In genomic region chr8:122625811-122626210, GRCm38 (mm10) we compare ENCODE assay signal across 21 mouse cellular contexts. TPM values are rescaled to one million over a fixed set of nuclear protein-coding genes. Genes with fewer than 3 reads are reported as not detected.
"Had no signal": no experiment of that assay in that cellular context is flagged by ENCODE, and none has a peak within 500 bp of the region (broad histone marks: within the 10 kb centered on the region; RNA-seq: fewer than 3 reads in every experiment).

No protein-coding gene starts in this region.

- H3K27ac ChIP-seq: kidney, postnatal 0 days; left cerebral cortex, adult 2 months; limb, embryonic 12.5 days; limb, embryonic 15.5 days; liver, embryonic 13.5 days; stomach, embryonic 15.5 days had no signal

- H3K27me3 ChIP-seq: limb, embryonic 15.5 days had no signal

- H3K4me2 ChIP-seq: limb, embryonic 12.5 days; limb, embryonic 15.5 days; liver, embryonic 13.5 days; midbrain, embryonic 11.5 days; stomach, embryonic 15.5 days had no signal

- DNase-seq: layer of hippocampus, postnatal 36 days; liver, embryonic 13.5 days; lung, adult 2 months; lung, postnatal 14 days; lung, postnatal 4 days; midbrain, embryonic 14.5 days; retina, postnatal 1 day; right cerebral cortex, postnatal 25 days; spleen, adult 18-20 months; thymus, postnatal 25 days had no signal

- H3K36me3 ChIP-seq: stomach, embryonic 15.5 days had no signal

- H3K4me3 ChIP-seq: left cerebral cortex, adult 2 months; limb, embryonic 12.5 days; limb, embryonic 15.5 days; liver, embryonic 13.5 days; stomach, embryonic 15.5 days had no signal

- ATAC-seq: intestine, postnatal 0 days had no signal

- H3K9ac ChIP-seq: limb, embryonic 12.5 days; limb, embryonic 15.5 days; liver, embryonic 13.5 days; stomach, embryonic 15.5 days had no signal

- H3K9me3 ChIP-seq: limb, embryonic 12.5 days; limb, embryonic 15.5 days; liver, embryonic 13.5 days; stomach, embryonic 15.5 days had no signal

- H3K4me1 ChIP-seq: stomach, embryonic 15.5 days had no signal

RNA-seq across cellular contexts. Expression of gene Pabpn1l, which starts 3.3 kb away (rescaled TPM):
- polyA plus RNA-seq: intestine, postnatal 0 days; limb, embryonic 12.5 days; limb, embryonic 15.5 days; liver, embryonic 13.5 days; liver, embryonic 16.5 days; lung, adult 2 months; lung, embryonic 16.5 days; midbrain, embryonic 11.5 days; midbrain, embryonic 14.5 days; midbrain, postnatal 0 days; neural tube, embryonic 11.5 days; stomach, embryonic 15.5 days had no signal
